Mouse (Mus musculus): Measurements from ENCODE around the gene Ubac2.
A peak's percentile ranks its signal among the peaks of the same experiment; 100 is the strongest.
"Not testable (repeated sequence)": the region's sequence is repeated elsewhere in the genome, so short reads cannot be mapped to it uniquely, and the experiment has no call there.

Ubac2 gene

GRCm38 (mm10) chr14:121878176-121878858 is at the start of gene Ubac2:
TSS of gene Ubac2 (plus strand) at chr14:121878620.
- peak; percentile 98 for DNase-seq

- DNase-seq, result no peak
Observed at GRCm38 (mm10) chr14:121829816-121830442, 48.5 kb upstream of the Ubac2 start.

- peak; percentile 93 for DNase-seq
Observed at GRCm38 (mm10) chr14:121833001-121833520, 45.4 kb upstream of the Ubac2 start.

- no peak for DNase-seq
Observed at GRCm38 (mm10) chr14:121838161-121838560, 40.3 kb upstream of the Ubac2 start.

- DNase-seq, result no peak
Observed at GRCm38 (mm10) chr14:121840217-121840616, 38.2 kb upstream of the Ubac2 start.

GRCm38 (mm10) chr14:121844486-121844885 is 33.9 kb upstream of the Ubac2 start:
- DNase-seq, result no peak

- no peak for DNase-seq
Observed at GRCm38 (mm10) chr14:121851231-121851630, 27.2 kb upstream of the Ubac2 start.

GRCm38 (mm10) chr14:121852531-121852930 is 25.9 kb upstream of the Ubac2 start:
- no peak for DNase-seq

GRCm38 (mm10) chr14:121865162-121865561 is 13.3 kb upstream of the Ubac2 start:
- DNase-seq, result peak; percentile 76

- no peak for DNase-seq
Observed at GRCm38 (mm10) chr14:121866574-121866973, 11.8 kb upstream of the Ubac2 start.

- no peak for DNase-seq
Observed at GRCm38 (mm10) chr14:121869111-121869510, 9.3 kb upstream of the Ubac2 start.

GRCm38 (mm10) chr14:121872760-121873159 is 5.7 kb upstream of the Ubac2 start:
- DNase-seq, result no peak

- DNase-seq, result no peak
Observed at GRCm38 (mm10) chr14:121873172-121873571, 5.2 kb upstream of the Ubac2 start.

- DNase-seq, result no peak
Observed at GRCm38 (mm10) chr14:121873646-121874045, 4.8 kb upstream of the Ubac2 start.

GRCm38 (mm10) chr14:121876190-121876589 is 2.2 kb upstream of the Ubac2 start:
- DNase-seq, result not testable (repeated sequence)

GRCm38 (mm10) chr14:121876860-121877259 is 1.6 kb upstream of the Ubac2 start:
- DNase-seq, result no peak

GRCm38 (mm10) chr14:121877640-121878039 is 780 bp upstream of the Ubac2 start:
- peak; percentile 26 for DNase-seq

GRCm38 (mm10) chr14:121878859-121879206 is 413 bp downstream of the Ubac2 start:
- DNase-seq, result no peak

GRCm38 (mm10) chr14:121879266-121879840 is 933 bp downstream of the Ubac2 start:
- peak; percentile 33 for DNase-seq

- DNase-seq, result no peak
Observed at GRCm38 (mm10) chr14:121881211-121881610, 2.8 kb downstream of the Ubac2 start.

- DNase-seq, result no peak
Observed at GRCm38 (mm10) chr14:121884150-121884797, 5.9 kb downstream of the Ubac2 start.

GRCm38 (mm10) chr14:121893747-121894146 is 15.3 kb downstream of the Ubac2 start:
- no peak for DNase-seq

- no peak for DNase-seq
Observed at GRCm38 (mm10) chr14:121894511-121895135, 16.2 kb downstream of the Ubac2 start.
